ENCODE assay signal across 20 mouse cellular contexts in the genomic region with DNA sequence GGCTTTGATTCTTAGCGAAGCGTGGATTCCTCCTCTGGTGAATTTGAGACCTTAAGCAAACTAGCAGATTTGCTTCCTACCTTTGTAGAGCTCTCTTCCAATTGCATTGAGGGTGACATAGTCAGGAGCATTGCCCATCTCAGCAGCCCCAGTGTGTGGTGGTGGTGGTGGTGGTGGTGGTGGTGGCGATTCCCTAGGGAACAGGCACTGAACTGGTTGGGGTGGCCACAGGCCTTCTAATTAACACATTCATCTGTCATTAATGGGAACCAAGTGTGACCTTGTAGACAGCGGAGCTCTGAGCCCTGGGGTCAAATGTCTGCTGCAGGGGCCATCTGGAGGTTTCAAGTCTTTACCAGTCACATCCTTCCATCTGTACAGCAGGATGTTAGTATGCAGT.
DNase-seq lines count a peak whose midpoint lies in the region; ATAC-seq and TF ChIP-seq lines count a peak whose summit lies in the region.
"Had no signal": no experiment of that assay in that cellular context is flagged by ENCODE, and none has a peak within 500 bp of the region (broad histone marks: within the 10 kb centered on the region; RNA-seq: fewer than 3 reads in every experiment).

No protein-coding gene starts in this region.

- no peak overlapping the region for H3K27ac ChIP-seq in hindbrain, embryonic 10.5 days
- H3K27ac ChIP-seq in hindbrain, postnatal 0 days: no peak overlapping the region
- H3K27ac ChIP-seq in midbrain, embryonic 11.5 days (ENCODE audit: low read depth, low read length): no peak overlapping the region
- no peak overlapping the region for H3K27ac ChIP-seq in midbrain, embryonic 14.5 days (replicated peaks; ENCODE audit: low read depth, low read length)
- no peak overlapping the region for H3K27ac ChIP-seq in embryonic facial prominence, embryonic 10.5 days (replicated peaks)
- H3K27ac ChIP-seq: embryonic facial prominence, embryonic 13.5 days; forebrain, embryonic 12.5 days; hindbrain, embryonic 15.5 days had no signal

- peak; percentile 35 for DNase-seq in hindbrain, embryonic 10.5 days (ENCODE audit: low spot score)
- DNase-seq in hindbrain, postnatal 0 days (ENCODE audit: low spot score): no peak
- no peak for DNase-seq in midbrain, embryonic 11.5 days (ENCODE audit: low spot score, missing footprints)
- no peak for DNase-seq in midbrain, embryonic 14.5 days
- DNase-seq in embryo, embryonic 10.5 days (ENCODE audit: low spot score): peak; percentile 35
- peak; percentile 13 for DNase-seq in embryonic facial prominence, embryonic 10.5 days (ENCODE audit: low spot score)
- DNase-seq: adrenal gland, postnatal 14 days; cerebellum, adult 11-12 months; cerebellum, adult 9-10 months; cerebellum, postnatal 25 days; gastrocnemius, postnatal 14 days had no signal

- no peak for ATAC-seq in hindbrain, postnatal 0 days
- peak; percentile 54 for ATAC-seq in midbrain, embryonic 11.5 days (ENCODE audit: low FRiP score)
- no peak for ATAC-seq in midbrain, embryonic 14.5 days (ENCODE audit: low FRiP score, low TSS enrichment)
- ATAC-seq in megakaryocyte progenitor cell, adult 5-6 weeks (replicated peaks; ENCODE audit: poor library complexity): no peak
- ATAC-seq: activated CD4-positive, CD25-positive, alpha-beta regulatory T cell, adult 4 months; forebrain, embryonic 16.5 days; Patski had no signal

- WGBS in hindbrain, embryonic 10.5 days: 70% methylated on average over 4 of the region's 4 CpGs
- WGBS in hindbrain, postnatal 0 days: 85% methylated on average over 4 of the region's 4 CpGs
- 76% methylated on average over 4 of the region's 4 CpGs for WGBS in midbrain, embryonic 11.5 days
- WGBS in midbrain, embryonic 14.5 days: 78% methylated on average over 4 of the region's 4 CpGs
- WGBS in embryonic facial prominence, embryonic 10.5 days: 61% methylated on average over 4 of the region's 4 CpGs

- H3K4me2 ChIP-seq in hindbrain, postnatal 0 days (ENCODE audit: low read depth, low read length): no peak overlapping the region
- no peak overlapping the region for H3K4me2 ChIP-seq in midbrain, embryonic 11.5 days
- H3K4me2 ChIP-seq in midbrain, embryonic 14.5 days (ENCODE audit: low read length): no peak overlapping the region
- H3K4me2 ChIP-seq: embryonic facial prominence, embryonic 13.5 days; forebrain, embryonic 12.5 days; heart, embryonic 12.5 days; hindbrain, embryonic 15.5 days had no signal

- no peak for TF ChIP-seq CTCF in hindbrain, postnatal 0 days (IDR thresholded peaks at IDR 0.05; ENCODE audit: low read depth)

- no peak overlapping the region for H3K9ac ChIP-seq in hindbrain, postnatal 0 days (replicated peaks; ENCODE audit: low read length)
- H3K9ac ChIP-seq in midbrain, embryonic 11.5 days (ENCODE audit: low read length): no peak overlapping the region
- H3K9ac ChIP-seq in midbrain, embryonic 14.5 days (replicated peaks; ENCODE audit: low read length): no peak overlapping the region
- H3K9ac ChIP-seq: embryonic facial prominence, embryonic 13.5 days; forebrain, embryonic 12.5 days; heart, embryonic 12.5 days; hindbrain, embryonic 15.5 days had no signal

- H3K9me3 ChIP-seq in hindbrain, embryonic 10.5 days: no peaks in the 10 kb centered on the region
- no peaks in the 10 kb centered on the region for H3K9me3 ChIP-seq in hindbrain, postnatal 0 days (ENCODE audit: low read length)
- no peaks in the 10 kb centered on the region for H3K9me3 ChIP-seq in midbrain, embryonic 11.5 days (ENCODE audit: control insufficient read depth, low read length)
- H3K9me3 ChIP-seq in midbrain, embryonic 14.5 days (ENCODE audit: control insufficient read depth, low read length): no peaks in the 10 kb centered on the region
- H3K9me3 ChIP-seq in embryonic facial prominence, embryonic 10.5 days: no peaks in the 10 kb centered on the region
- H3K9me3 ChIP-seq: embryonic facial prominence, embryonic 13.5 days; forebrain, embryonic 12.5 days; heart, embryonic 12.5 days; hindbrain, embryonic 15.5 days had no signal

- H3K4me1 ChIP-seq in hindbrain, embryonic 10.5 days (replicated peaks): peaks cover 13% of the 10 kb centered on the region; the same call in 1 of the 2 replicates
- H3K4me1 ChIP-seq in hindbrain, postnatal 0 days (ENCODE audit: insufficient read depth, low read length): no peaks in the 10 kb centered on the region
- no peaks in the 10 kb centered on the region for H3K4me1 ChIP-seq in midbrain, embryonic 11.5 days (ENCODE audit: control insufficient read depth, insufficient read depth, low read length)
- no peaks in the 10 kb centered on the region for H3K4me1 ChIP-seq in midbrain, embryonic 14.5 days (ENCODE audit: control insufficient read depth, insufficient read depth, low read length)
- H3K4me1 ChIP-seq in embryonic facial prominence, embryonic 10.5 days: peaks cover 14% of the 10 kb centered on the region
- H3K4me1 ChIP-seq: embryonic facial prominence, embryonic 13.5 days; forebrain, embryonic 12.5 days; hindbrain, embryonic 15.5 days had no signal

- no peak overlapping the region for H3K4me3 ChIP-seq in hindbrain, embryonic 10.5 days
- no peak overlapping the region for H3K4me3 ChIP-seq in hindbrain, postnatal 0 days (ENCODE audit: low read length)
- no peak overlapping the region for H3K4me3 ChIP-seq in midbrain, embryonic 11.5 days (ENCODE audit: low read depth, low read length)
- no peak overlapping the region for H3K4me3 ChIP-seq in midbrain, embryonic 14.5 days (replicated peaks; ENCODE audit: low read depth, low read length)
- no peak overlapping the region for H3K4me3 ChIP-seq in embryonic facial prominence, embryonic 10.5 days
- H3K4me3 ChIP-seq: embryonic facial prominence, embryonic 13.5 days; forebrain, embryonic 12.5 days; heart, embryonic 12.5 days; hindbrain, embryonic 15.5 days had no signal

- no peaks in the 10 kb centered on the region for H3K36me3 ChIP-seq in hindbrain, embryonic 10.5 days
- no peaks in the 10 kb centered on the region for H3K36me3 ChIP-seq in hindbrain, postnatal 0 days (ENCODE audit: insufficient read depth, low read length)
- H3K36me3 ChIP-seq in midbrain, embryonic 11.5 days (ENCODE audit: control insufficient read depth, insufficient read depth, low read length): no peaks in the 10 kb centered on the region
- H3K36me3 ChIP-seq in midbrain, embryonic 14.5 days (ENCODE audit: control insufficient read depth, insufficient read depth, low read length): no peaks in the 10 kb centered on the region
- H3K36me3 ChIP-seq in embryonic facial prominence, embryonic 10.5 days (replicated peaks): no peaks in the 10 kb centered on the region
- H3K36me3 ChIP-seq: embryonic facial prominence, embryonic 13.5 days; forebrain, embryonic 12.5 days; heart, embryonic 12.5 days; hindbrain, embryonic 15.5 days had no signal

- H3K27me3 ChIP-seq in hindbrain, embryonic 10.5 days (ENCODE audit: insufficient read depth, poor library complexity, severe bottlenecking): no peaks in the 10 kb centered on the region
- no peaks in the 10 kb centered on the region for H3K27me3 ChIP-seq in hindbrain, postnatal 0 days (ENCODE audit: insufficient read depth, low read length)
- H3K27me3 ChIP-seq in midbrain, embryonic 11.5 days (ENCODE audit: control insufficient read depth, insufficient read depth, low read length): no peaks in the 10 kb centered on the region
- H3K27me3 ChIP-seq in midbrain, embryonic 14.5 days (ENCODE audit: control insufficient read depth, insufficient read depth, low read length): no peaks in the 10 kb centered on the region
- no peaks in the 10 kb centered on the region for H3K27me3 ChIP-seq in embryonic facial prominence, embryonic 10.5 days (replicated peaks; ENCODE audit: low read depth, poor library complexity, severe bottlenecking)
- H3K27me3 ChIP-seq: CH12.LX; embryonic facial prominence, embryonic 13.5 days; forebrain, embryonic 12.5 days; heart, embryonic 12.5 days; hindbrain, embryonic 15.5 days; Patski had no signal

Comparison
In these comparisons a context has a peak if more than half of its experiments do, and no peak if none do; other contexts are left out.
1. DNase-seq: peak in hindbrain, embryonic 10.5 days (single experiment), embryo, embryonic 10.5 days (single experiment) and embryonic facial prominence, embryonic 10.5 days (single experiment); none in hindbrain, postnatal 0 days (single experiment), midbrain, embryonic 11.5 days (single experiment) and midbrain, embryonic 14.5 days (single experiment).